Mouse (Mus musculus) CH12.LX (cell line): ENCODE measurements around the gene Mrps23.

ENCODE experiments used
- BHLHE40 ChIP-seq: IDR thresholded peaks from 2 replicates; pipeline ENCODE4 v1.6.1; 2011; ENCODE audit warnings: mild to moderate bottlenecking, low read depth, low read length, improper control_type of control experiment
- CTCF ChIP-seq, 2 experiments: IDR thresholded peaks in 1 of 2; conservative IDR thresholded peaks in 1 of 2; 2 replicates each; pipeline ENCODE4 v1.5.1; 2011 to 2012; ENCODE audit warnings: low read depth in 2 of 2, low read length in 2 of 2, improper control_type of control experiment in 1 of 2, inconsistent platforms in 1 of 2, mild to moderate bottlenecking in 1 of 2, moderate library complexity in 1 of 2
- E2F4 ChIP-seq: IDR thresholded peaks from 2 replicates; pipeline ENCODE4 v1.6.1; 2011; ENCODE audit warnings: low read depth, low read length, improper control_type of control experiment; ENCODE audit not compliant: insufficient replicate concordance
- EP300 ChIP-seq: IDR thresholded peaks from 2 replicates; pipeline ENCODE4 v1.6.1; 2011; ENCODE audit warnings: low read length, improper control_type of control experiment
- ETS1 ChIP-seq: conservative IDR thresholded peaks from 2 replicates; pipeline ENCODE4 v1.6.1; 2012; ENCODE audit warnings: low read depth, mild to moderate bottlenecking, inconsistent platforms, low read length, improper control_type of control experiment, moderate library complexity
- HCFC1 ChIP-seq: IDR thresholded peaks from 2 replicates; pipeline ENCODE4 v1.6.1; 2012; ENCODE audit warnings: low read depth, mild to moderate bottlenecking, inconsistent platforms, low read length, improper control_type of control experiment
- MAX ChIP-seq: IDR thresholded peaks from 2 replicates; pipeline ENCODE4 v1.6.1; 2011; ENCODE audit warnings: low read length, improper control_type of control experiment
- MXI1 ChIP-seq: IDR thresholded peaks from 2 replicates; pipeline ENCODE4 v1.6.1; 2011; ENCODE audit warnings: mild to moderate bottlenecking, low read depth, low read length, improper control_type of control experiment
- NELFE ChIP-seq: IDR thresholded peaks from 2 replicates; pipeline ENCODE4 v1.6.1; 2011; ENCODE audit warnings: low read depth, low read length, improper control_type of control experiment
- POLR2A ChIP-seq: IDR thresholded peaks from 2 replicates; pipeline ENCODE4 v1.6.1; 2011; ENCODE audit warnings: low read depth, mild to moderate bottlenecking, improper control_type of control experiment, low read length
- RAD21 ChIP-seq: IDR thresholded peaks from 2 replicates; pipeline ENCODE4 v1.6.1; 2011; ENCODE audit warnings: low read depth, mild to moderate bottlenecking, low read length, improper control_type of control experiment, moderate library complexity
- SIN3A ChIP-seq: IDR thresholded peaks from 2 replicates; pipeline ENCODE4 v1.6.1; 2012; ENCODE audit warnings: low read length, improper control_type of control experiment, inconsistent platforms
- SMC3 ChIP-seq: IDR thresholded peaks from 2 replicates; pipeline ENCODE4 v1.6.1; 2011; ENCODE audit warnings: low read depth, low read length, improper control_type of control experiment
- ZKSCAN1 ChIP-seq: IDR thresholded peaks from 2 replicates; pipeline ENCODE4 v1.6.1; 2012; ENCODE audit warnings: low read depth, inconsistent platforms, low read length, improper control_type of control experiment, borderline replicate concordance

GRCm38 (mm10) chr11:88186947-88187243, 17.3 kb upstream of the Mrps23 start:
- TF ChIP-seq POLR2A (no peak), BHLHE40 (no peak), CTCF (conservative IDR thresholded peaks at IDR 0.05 in 1 of 2, IDR thresholded peaks at IDR 0.05 in 1 of 2; ENCODE audit: low read depth in 2 of 2, low read length in 2 of 2) (no peak), ETS1 (no peak), HCFC1 (no peak), MAX (no peak), E2F4 (no peak), SMC3 (no peak), RAD21 (no peak), ZKSCAN1 (no peak), SIN3A (no peak), MXI1 (no peak), EP300 (no peak), NELFE (no peak)
